ENCODE assay signal across 8 mouse cellular contexts in the genomic region with DNA sequence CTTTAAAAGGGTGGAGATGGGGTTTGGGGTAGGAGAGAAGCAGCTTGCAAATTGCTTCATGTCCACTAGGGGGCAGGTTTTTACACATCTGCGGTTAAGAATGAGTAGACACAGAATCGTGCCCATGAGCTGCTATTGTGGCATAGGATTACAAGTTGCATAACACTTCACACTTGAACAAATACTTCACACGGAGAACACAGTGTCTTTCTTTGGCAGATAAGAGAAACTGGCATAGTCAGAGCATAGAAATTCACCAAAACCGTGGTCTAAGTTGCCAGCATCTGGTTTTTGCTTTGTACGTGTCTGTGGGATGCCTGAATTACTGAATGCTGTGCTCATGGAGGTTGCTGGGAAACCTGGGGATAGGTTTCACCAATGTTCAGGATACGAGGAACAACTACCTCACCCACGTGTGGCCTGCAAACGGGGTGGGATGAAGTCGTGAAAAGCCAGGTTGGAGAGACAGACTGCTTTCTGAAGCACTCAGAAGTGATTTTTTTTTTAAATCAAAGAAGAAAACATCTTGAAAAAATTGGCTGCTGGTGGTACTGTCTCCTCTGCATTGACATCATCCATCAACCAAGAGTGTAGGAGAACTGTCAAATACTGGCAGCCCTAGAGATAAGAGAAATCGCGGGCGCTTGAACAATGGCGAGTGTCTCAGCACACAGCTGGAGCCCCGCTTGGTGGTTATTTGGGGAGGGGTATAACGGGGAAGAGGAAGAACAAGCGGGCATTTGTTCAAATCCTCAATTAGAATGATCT.
DNase-seq lines count a peak whose midpoint lies in the region; ATAC-seq and TF ChIP-seq lines count a peak whose summit lies in the region.

No protein-coding gene starts in this region.

- 48% methylated on average over 16 of the region's 16 CpGs for WGBS in intestine, embryonic 15.5 days
- WGBS in midbrain, embryonic 10.5 days, result 60% methylated on average over 16 of the region's 16 CpGs
- 20% methylated on average over 16 of the region's 16 CpGs for WGBS in stomach, embryonic 15.5 days

- H3K27me3 ChIP-seq in intestine, embryonic 15.5 days (replicated peaks), result no peaks in the 10 kb centered on the region
- no peaks in the 10 kb centered on the region for H3K27me3 ChIP-seq in midbrain, embryonic 10.5 days (ENCODE audit: low read depth, poor library complexity, severe bottlenecking)
- no peaks in the 10 kb centered on the region for H3K27me3 ChIP-seq in stomach, embryonic 15.5 days (replicated peaks)

- H3K27ac ChIP-seq in cortical plate, adult 2 months (ENCODE audit: insufficient read depth, low read length), result peak overlapping the region; percentile 28; the same call in 1 of the 2 replicates
- H3K27ac ChIP-seq in intestine, embryonic 15.5 days, result no peak overlapping the region
- no peak overlapping the region for H3K27ac ChIP-seq in midbrain, embryonic 10.5 days (replicated peaks)
- no peak overlapping the region for H3K27ac ChIP-seq in stomach, embryonic 15.5 days

- TF ChIP-seq CTCF in cortical plate, adult 2 months (IDR thresholded peaks at IDR 0.05; ENCODE audit: extremely low read depth, insufficient read depth, low read length), result peak; percentile 76

- no peak overlapping the region for H3K4me2 ChIP-seq in intestine, embryonic 15.5 days (replicated peaks)
- H3K4me2 ChIP-seq in stomach, embryonic 15.5 days, result peak overlapping the region; percentile 17; the same call in 1 of the 2 replicates

- ATAC-seq in intestine, embryonic 15.5 days, result peak; percentile 51; the same call in 1 of the 2 replicates
- no peak for ATAC-seq in stomach, embryonic 15.5 days (ENCODE audit: insufficient read depth, low FRiP score, low read depth)

- no peak for TF ChIP-seq POLR2A in cortical plate, adult 2 months (IDR thresholded peaks at IDR 0.05; ENCODE audit: extremely low read depth, insufficient read depth, low read length)

- H3K9me3 ChIP-seq in intestine, embryonic 15.5 days, result no peaks in the 10 kb centered on the region
- no peaks in the 10 kb centered on the region for H3K9me3 ChIP-seq in midbrain, embryonic 10.5 days (replicated peaks)
- H3K9me3 ChIP-seq in stomach, embryonic 15.5 days, result no peaks in the 10 kb centered on the region

- intact Hi-C loops in gastrocnemius, postnatal 14 days (cut with DNase I; ENCODE audit: low total_unique reads), result loop anchor here (5.0 kb wide), 1 partner anchor 533 kb away; no protein-coding TSS in a partner anchor

- no peaks in the 10 kb centered on the region for H3K36me3 ChIP-seq in intestine, embryonic 15.5 days
- no peaks in the 10 kb centered on the region for H3K36me3 ChIP-seq in midbrain, embryonic 10.5 days
- no peaks in the 10 kb centered on the region for H3K36me3 ChIP-seq in stomach, embryonic 15.5 days

- H3K9ac ChIP-seq in intestine, embryonic 15.5 days, result no peak overlapping the region
- no peak overlapping the region for H3K9ac ChIP-seq in stomach, embryonic 15.5 days

- H3K4me1 ChIP-seq in cortical plate, adult 2 months (ENCODE audit: control insufficient read depth, insufficient read depth, low read length), result no peaks in the 10 kb centered on the region
- no peaks in the 10 kb centered on the region for H3K4me1 ChIP-seq in intestine, embryonic 15.5 days (replicated peaks)
- 0 out of 2 replicates have a peak, but pooled peaks cover 3% of the 10 kb centered on the region for H3K4me1 ChIP-seq in midbrain, embryonic 10.5 days
- H3K4me1 ChIP-seq in stomach, embryonic 15.5 days, result no peaks in the 10 kb centered on the region

- no peak overlapping the region for H3K4me3 ChIP-seq in cortical plate, adult 2 months (ENCODE audit: insufficient read depth, low read length)
- H3K4me3 ChIP-seq in intestine, embryonic 15.5 days (replicated peaks), result no peak overlapping the region
- H3K4me3 ChIP-seq in midbrain, embryonic 10.5 days, result no peak overlapping the region
- H3K4me3 ChIP-seq in stomach, embryonic 15.5 days (replicated peaks), result no peak overlapping the region

- peak; percentile 21 for DNase-seq in urinary bladder, postnatal 14 days (ENCODE audit: low spot score)
- DNase-seq in urinary bladder, postnatal 10 days (ENCODE audit: low spot score), result no peak
- peak; percentile 21 for DNase-seq in gastrocnemius, postnatal 14 days
- DNase-seq in left cerebral cortex, adult 9 months (ENCODE audit: low spot score in 2 of 2), result peak; percentile 39 to 69
- peak; percentile 30 for DNase-seq in midbrain, embryonic 10.5 days (ENCODE audit: low spot score)
